Mouse (Mus musculus) heart, embryonic 11.5 days (tissue): ENCODE measurements around the gene Uba1. TPM values are rescaled to one million over a fixed set of nuclear protein-coding genes. Genes with fewer than 3 reads are reported as not detected.
A peak's percentile ranks its signal among the peaks of the same experiment; 100 is the strongest.

Experiments used
- ATAC-seq: fragments of 200-750 bp; cut with Nextera tagmentation; replicated peaks from 2 replicates; pipeline ENCODE4 v1.8.0; 2017; ENCODE audit warnings: moderate library complexity; ENCODE audit not compliant: insufficient number of reproducible peaks, low FRiP score, low TSS enrichment
- H3K27ac ChIP-seq: fragments of 300-500 bp; sonication (generic); 2 replicates; pipeline ENCODE4 v1.5.1; 2014; ENCODE audit warnings: mild to moderate bottlenecking, low read depth, low read length
- H3K27me3 ChIP-seq: fragments of 300-500 bp; sonication (generic); 2 replicates; pipeline ENCODE4 v1.6.1; 2014; ENCODE audit warnings: mild to moderate bottlenecking, low read length, mixed read lengths; ENCODE audit not compliant: control insufficient read depth, insufficient read depth
- H3K36me3 ChIP-seq: fragments of 300-500 bp; sonication (generic); 2 replicates; pipeline ENCODE4 v1.6.1; 2014; ENCODE audit warnings: mild to moderate bottlenecking, low read length, moderate library complexity, mixed read lengths; ENCODE audit not compliant: control insufficient read depth, insufficient read depth
- H3K4me1 ChIP-seq: fragments of 300-500 bp; sonication (generic); 2 replicates; pipeline ENCODE4 v1.6.1; 2014; ENCODE audit warnings: low read length; ENCODE audit not compliant: control insufficient read depth, insufficient read depth
- H3K4me2 ChIP-seq: fragments of 300-500 bp; sonication (generic); 2 replicates; pipeline ENCODE4 v1.6.1; 2014; ENCODE audit warnings: mild to moderate bottlenecking, moderate library complexity
- H3K4me3 ChIP-seq: fragments of 300-500 bp; sonication (generic); 2 replicates; pipeline ENCODE4 v1.5.1; 2014; ENCODE audit warnings: low read depth, low read length
- H3K9ac ChIP-seq: fragments of 300-500 bp; sonication (generic); 2 replicates; pipeline ENCODE4 v1.6.1; 2014; ENCODE audit warnings: mild to moderate bottlenecking, low read depth, low read length, moderate library complexity
- H3K9me3 ChIP-seq: fragments of 300-500 bp; sonication (generic); replicated peaks from 2 replicates; pipeline ENCODE4 v1.6.1; 2016; ENCODE audit warnings: low read length; ENCODE audit not compliant: control insufficient read depth
- WGBS: fragments of 180-500 bp; shearing (Covaris S2); extraction: QIAGEN DNeasy Blood & Tissue Kit; methylation state at CpG from one replicate; pipeline ENCODE4 v1.1.7; 2014; ENCODE audit not compliant: insufficient replicate concordance; 5-methylcytosine and 5-hydroxymethylcytosine counted together
- polyA plus RNA-seq: library from polyadenylated mRNA; unstranded; fragments of >200 nt; fragmentation: Nextera tagmentation; extraction: Ambion mirVana; gene quantifications from 2 replicates; pipeline ENCODE4 v1.2.1, GENCODE M21; 2014

Gene Uba1
- polyA plus RNA-seq, 1 experiment from 2014 or later: 165 TPM

- no peaks in the 10 kb centered on the region for H3K36me3 ChIP-seq
- no peaks in the 10 kb centered on the region for H3K4me1 ChIP-seq
- 0 out of 2 replicates have a peak, but pooled peaks have one; percentile 12 for ATAC-seq
- peak overlapping the region; percentile 52 for H3K4me3 ChIP-seq
- peak overlapping the region; percentile 76 for H3K4me2 ChIP-seq
- WGBS: 13% methylated on average over 24 of the region's 24 CpGs
- H3K9me3 ChIP-seq: no peaks in the 10 kb centered on the region
- H3K9ac ChIP-seq: peak overlapping the region; percentile 61
- peak overlapping the region; percentile 29; the same call in 1 of the 2 replicates for H3K27ac ChIP-seq
- H3K27me3 ChIP-seq: no peaks in the 10 kb centered on the region
These were observed 823 bp downstream of the Uba1 start for GRCm38 (mm10) chrX:20658891-20659406.

- WGBS: 26% methylated on average over 5 of the region's 5 CpGs
- Histone ChIP-seq H3K4me3 (peak overlapping the region; percentile 72; the same call in 1 of the 2 replicates), H3K4me2 (no peak overlapping the region), H3K9ac (no peak overlapping the region), H3K4me1 (peaks cover 5% of the 10 kb centered on the region; the same call in 1 of the 2 replicates), H3K36me3 (no peaks in the 10 kb centered on the region), H3K9me3 (no peaks in the 10 kb centered on the region), H3K27ac (no peak overlapping the region), H3K27me3 (no peaks in the 10 kb centered on the region)
- no peak for ATAC-seq
These were observed 4.2 kb downstream of the Uba1 start for GRCm38 (mm10) chrX:20662317-20662715.

GRCm38 (mm10) chrX:20662716-20663443 is 4.8 kb downstream of the Uba1 start:
- Histone ChIP-seq H3K4me2 (peak overlapping the region; percentile 64), H3K4me1 (peaks cover 5% of the 10 kb centered on the region; the same call in 1 of the 2 replicates), H3K27ac (peak overlapping the region; percentile 82), H3K9me3 (no peaks in the 10 kb centered on the region), H3K9ac (peak overlapping the region; percentile 86), H3K36me3 (no peaks in the 10 kb centered on the region), H3K27me3 (no peaks in the 10 kb centered on the region), H3K4me3 (peak overlapping the region; percentile 72)
- peak; percentile 79 for ATAC-seq
- whole genome bisulfite sequencing: 20% methylated on average over 27 of the region's 28 CpGs

- H3K27ac ChIP-seq: 0 out of 2 replicates have a peak overlapping the region, but pooled peaks have one; percentile 82
- H3K36me3 ChIP-seq: peaks cover 1% of the 10 kb centered on the region; the same call in 1 of the 2 replicates
- no peaks in the 10 kb centered on the region for H3K27me3 ChIP-seq
- peak overlapping the region; percentile 64 for H3K4me2 ChIP-seq
- H3K4me3 ChIP-seq: peak overlapping the region; percentile 72
- 18% methylated on average over 9 of the region's 9 CpGs for WGBS
- H3K4me1 ChIP-seq: peaks cover 5% of the 10 kb centered on the region; the same call in 1 of the 2 replicates
- H3K9me3 ChIP-seq: no peaks in the 10 kb centered on the region
- H3K9ac ChIP-seq: peak overlapping the region; percentile 86
- ATAC-seq: no peak
These were observed 5.3 kb downstream of the Uba1 start for GRCm38 (mm10) chrX:20663444-20663790.

GRCm38 (mm10) chrX:20687519-20688067 is 29.5 kb downstream of the Uba1 start, which contains the start of gene Cdk16:
Gene Cdk16 (plus strand): TSS chrX:20687954.
- H3K36me3 ChIP-seq: peaks cover 3% of the 10 kb centered on the region; the same call in 1 of the 2 replicates
- H3K27ac ChIP-seq: peak within 1 kb of the TSS; percentile 97
- no peaks in the 10 kb centered on the region for H3K9me3 ChIP-seq
- H3K4me2 ChIP-seq: peak within 1 kb of the TSS; percentile 74
- peak; percentile 91 for ATAC-seq
- H3K9ac ChIP-seq: peak within 1 kb of the TSS; percentile 87
- H3K4me3 ChIP-seq: peak within 1 kb of the TSS; percentile 67
- 15% methylated on average over 16 of the region's 16 CpGs for WGBS
- H3K4me1 ChIP-seq: no peaks in the 10 kb centered on the region
- no peaks in the 10 kb centered on the region for H3K27me3 ChIP-seq

- H3K27me3 ChIP-seq: no peaks in the 10 kb centered on the region
- WGBS: 13% methylated on average over 32 of the region's 33 CpGs
- H3K9ac ChIP-seq: peak overlapping the region; percentile 87
- no peaks in the 10 kb centered on the region for H3K9me3 ChIP-seq
- H3K36me3 ChIP-seq: peaks cover 2% of the 10 kb centered on the region; the same call in 1 of the 2 replicates
- no peaks in the 10 kb centered on the region for H3K4me1 ChIP-seq
- H3K4me3 ChIP-seq: peak overlapping the region; percentile 67
- peak overlapping the region; percentile 74 for H3K4me2 ChIP-seq
- peak overlapping the region; percentile 97 for H3K27ac ChIP-seq
- ATAC-seq: peak; percentile 89
These were observed 30.0 kb downstream of the Uba1 start for GRCm38 (mm10) chrX:20688068-20688547.

GRCm38 (mm10) chrX:20688615-20689014 is 30.5 kb downstream of the Uba1 start:
- no peaks in the 10 kb centered on the region for H3K9me3 ChIP-seq
- no peaks in the 10 kb centered on the region for H3K4me1 ChIP-seq
- peak overlapping the region; percentile 97 for H3K27ac ChIP-seq
- 0 out of 2 replicates have a peak, but pooled peaks cover 3% of the 10 kb centered on the region for H3K36me3 ChIP-seq
- peak overlapping the region; percentile 74 for H3K4me2 ChIP-seq
- H3K9ac ChIP-seq: peak overlapping the region; percentile 87
- ATAC-seq: peak; percentile 51
- H3K27me3 ChIP-seq: no peaks in the 10 kb centered on the region
- 12% methylated on average over 23 of the region's 35 CpGs for WGBS
- peak overlapping the region; percentile 67 for H3K4me3 ChIP-seq

GRCm38 (mm10) chrX:20691566-20691965 is 33.4 kb downstream of the Uba1 start:
- WGBS: 73% methylated on average over 3 of the region's 3 CpGs
- H3K4me2 ChIP-seq: no peak overlapping the region
- no peaks in the 10 kb centered on the region for H3K4me1 ChIP-seq
- H3K36me3 ChIP-seq: peaks cover 7% of the 10 kb centered on the region; the same call in 1 of the 2 replicates
- no peak overlapping the region for H3K9ac ChIP-seq
- no peak for ATAC-seq
- H3K27me3 ChIP-seq: no peaks in the 10 kb centered on the region
- H3K9me3 ChIP-seq: no peaks in the 10 kb centered on the region
- no peak overlapping the region for H3K27ac ChIP-seq
- no peak overlapping the region for H3K4me3 ChIP-seq
